Mouse (Mus musculus): ENCODE results near the gene Il11ra1. TPM values are rescaled to one million over a fixed set of nuclear protein-coding genes. Genes with fewer than 3 reads are reported as not detected.
"Not testable (repeated sequence)": the region's sequence is repeated elsewhere in the genome, so short reads cannot be mapped to it uniquely, and the experiment has no call there.

The Il11ra1 gene
- polyA plus RNA-seq, 1 experiment = 24.8 TPM

GRCm38 (mm10) chr4:41782711-41783110 lies 82.9 kb downstream of the Il11ra1 start:
- H3K4me1 ChIP-seq (ENCODE audit: control insufficient read depth, insufficient read depth, insufficient read length, low read length); H3K4me3 ChIP-seq (ENCODE audit: low read depth, low read length); H3K36me3 ChIP-seq (ENCODE audit: control insufficient read depth, insufficient read depth, low read length); H3K27ac ChIP-seq (ENCODE audit: insufficient read depth, low read depth, low read length); H3K27me3 ChIP-seq (ENCODE audit: control insufficient read depth, insufficient read depth, low read length): not testable (repeated sequence)
- WGBS = 55% methylated on average over 4 of the region's 4 CpGs

GRCm38 (mm10) chr4:41783197-41783596 lies 83.4 kb downstream of the Il11ra1 start:
- 45% methylated on average over 3 of the region's 3 CpGs for WGBS
- not testable (repeated sequence) for H3K27me3 ChIP-seq (ENCODE audit: control insufficient read depth, insufficient read depth, low read length)

More at GRCm38 (mm10) chr4:41783197-41783596, 83.4 kb downstream of the Il11ra1 start:
- H3K4me1 ChIP-seq (ENCODE audit: control insufficient read depth, insufficient read depth, insufficient read length, low read length); H3K36me3 ChIP-seq (ENCODE audit: control insufficient read depth, insufficient read depth, low read length); H3K4me3 ChIP-seq (ENCODE audit: low read depth, low read length); H3K27ac ChIP-seq (ENCODE audit: insufficient read depth, low read depth, low read length): not testable (repeated sequence)

Other genes with a start within 250 kb of the Il11ra1 start
- gene Kif24, start 235.1 kb upstream of the Il11ra1 start, polyA plus RNA-seq (2012; rRNA removed) = 0.62 and 1.1 TPM in 2 replicates
- gene Nudt2, start 234.8 kb upstream of the Il11ra1 start, polyA plus RNA-seq (2012; rRNA removed) = 4.8 and 10.5 TPM in 2 replicates
- gene AI464131, start 196.9 kb upstream of the Il11ra1 start, polyA plus RNA-seq (2012; rRNA removed) = 4.6 and 10.2 TPM in 2 replicates
- gene 1110017D15Rik, start 182.7 kb upstream of the Il11ra1 start, polyA plus RNA-seq (2012; rRNA removed) = 0.37 TPM in 1 of 2 replicates, not detected in the other
- 12.5 and 16.0 TPM in 2 replicates for gene Fam219a, start 130.5 kb upstream of the Il11ra1 start, polyA plus RNA-seq (2012; rRNA removed)
- 1.3 and 5.4 TPM in 2 replicates for gene Dnaic1, start 130.2 kb upstream of the Il11ra1 start, polyA plus RNA-seq (2012; rRNA removed)
- 7.6 and 9.3 TPM in 2 replicates for gene Enho, start 59.7 kb upstream of the Il11ra1 start, polyA plus RNA-seq (2012; rRNA removed)
- 1.7 and 2.0 TPM in 2 replicates for gene Cntfr, start 2.9 kb upstream of the Il11ra1 start, polyA plus RNA-seq (2012; rRNA removed)
- 25.4 and 48.7 TPM in 2 replicates for gene Rpp25l, start 13.5 kb downstream of the Il11ra1 start, polyA plus RNA-seq (2012; rRNA removed)
- 35.0 and 69.5 TPM in 2 replicates for gene Dctn3, start 23.2 kb downstream of the Il11ra1 start, polyA plus RNA-seq (2012; rRNA removed)
- gene Arid3c, start 31.2 kb downstream of the Il11ra1 start, polyA plus RNA-seq (2012; rRNA removed) = 0.09 TPM in 1 of 2 replicates, not detected in the other
- gene Galt, start 55.2 kb downstream of the Il11ra1 start, polyA plus RNA-seq (2012; rRNA removed) = 57.5 and 104 TPM in 2 replicates
- 28.1 and 44.0 TPM in 2 replicates for gene Sigmar1, start 56.2 kb downstream of the Il11ra1 start, polyA plus RNA-seq (2012; rRNA removed)
- 11.7 and 14.6 TPM in 2 replicates for gene Ccl27a, start 74.3 kb downstream of the Il11ra1 start, polyA plus RNA-seq (2012; rRNA removed)
- 3.4 TPM in 1 of 2 replicates, not detected in the other for gene Gm21541, start 203.6 kb downstream of the Il11ra1 start, polyA plus RNA-seq (2012; rRNA removed)
- 0.18 and 0.56 TPM in 2 replicates for gene Gm20878, start 241.6 kb downstream of the Il11ra1 start, polyA plus RNA-seq (2012; rRNA removed)